28 mouse cellular contexts compared by ENCODE assay signal in genomic region chr7:19695881-19696280, GRCm38 (mm10). TPM values are rescaled to one million over a fixed set of nuclear protein-coding genes. Genes with fewer than 3 reads are reported as not detected.
DNase-seq lines count a peak whose midpoint lies in the region; ATAC-seq and TF ChIP-seq lines count a peak whose summit lies in the region.
"Had no signal": no experiment of that assay in that cellular context is flagged by ENCODE, and none has a peak within 500 bp of the region (broad histone marks: within the 10 kb centered on the region; RNA-seq: fewer than 3 reads in every experiment).

No protein-coding gene starts in this region.

- H3K4me3 ChIP-seq in heart, embryonic 10.5 days, result no peak overlapping the region
- H3K4me3 ChIP-seq in heart, adult 2 months, result no peak overlapping the region
- H3K4me3 ChIP-seq in left cerebral cortex, adult 2 months, result peak overlapping the region; percentile 21; the same call in 1 of the 2 replicates
- H3K4me3 ChIP-seq in liver, embryonic 12.5 days, result no peak overlapping the region
- no peak overlapping the region for H3K4me3 ChIP-seq in midbrain, embryonic 15.5 days
- H3K4me3 ChIP-seq: embryonic facial prominence, embryonic 10.5 days; gastrocnemius, adult 2 months; kidney, embryonic 15.5 days; midbrain, embryonic 13.5 days; myocyte; neural tube, embryonic 15.5 days had no signal

- 0 out of 2 replicates have a peak overlapping the region, but pooled peaks have one; percentile 84 for H3K27ac ChIP-seq in heart, embryonic 10.5 days
- no peak overlapping the region for H3K27ac ChIP-seq in heart, adult 2 months
- H3K27ac ChIP-seq in left cerebral cortex, adult 2 months, result no peak overlapping the region
- H3K27ac ChIP-seq in liver, embryonic 12.5 days, result peak overlapping the region; percentile 89; the same call in 1 of the 2 replicates
- no peak overlapping the region for H3K27ac ChIP-seq in midbrain, embryonic 15.5 days
- H3K27ac ChIP-seq: embryonic facial prominence, embryonic 10.5 days; midbrain, embryonic 13.5 days; neural tube, embryonic 15.5 days had no signal

- 64% methylated on average over 6 of the region's 6 CpGs for WGBS in heart, embryonic 10.5 days
- WGBS in heart, adult 2 months, result 82% methylated on average over 6 of the region's 6 CpGs
- 44% methylated on average over 6 of the region's 6 CpGs for WGBS in liver, embryonic 12.5 days (ENCODE audit: insufficient replicate concordance)
- 88% methylated on average over 6 of the region's 6 CpGs for WGBS in midbrain, embryonic 15.5 days

- no peak for DNase-seq in heart, embryonic 10.5 days (ENCODE audit: low spot score)
- DNase-seq in heart, adult 2 months, result no peak
- no peak for DNase-seq in left cerebral cortex, adult 2 months (ENCODE audit: extremely low spot score in 1 of 2, low spot score in 2 of 2)
- DNase-seq in left cerebral cortex, adult 9 months (ENCODE audit: low spot score in 2 of 2), result no peak
- DNase-seq in yolk sac, embryonic 10.5 days (ENCODE audit: low spot score), result peak; percentile 59
- DNase-seq in adrenal gland, postnatal 4 days (ENCODE audit: low spot score in 2 of 2), result no peak
- DNase-seq: adrenal gland, adult 2 months; cerebellum, adult 18-20 months; gastrocnemius, adult 2 months; lung, postnatal 10 days had no signal

- ATAC-seq in liver, embryonic 12.5 days, result no peak
- no peak for ATAC-seq in midbrain, embryonic 15.5 days (replicated peaks)
- ATAC-seq: hindbrain, embryonic 16.5 days; intestine, postnatal 0 days; midbrain, embryonic 13.5 days had no signal

- H3K79me2 ChIP-seq in heart, adult 2 months (replicated peaks; ENCODE audit: control insufficient read depth, insufficient read depth, low read length), result no peaks in the 10 kb centered on the region

- H3K9me3 ChIP-seq in heart, embryonic 10.5 days, result no peaks in the 10 kb centered on the region
- H3K9me3 ChIP-seq in liver, embryonic 12.5 days (replicated peaks), result no peaks in the 10 kb centered on the region
- no peaks in the 10 kb centered on the region for H3K9me3 ChIP-seq in midbrain, embryonic 15.5 days
- H3K9me3 ChIP-seq: kidney, embryonic 15.5 days; midbrain, embryonic 13.5 days; neural tube, embryonic 15.5 days had no signal

- H3K36me3 ChIP-seq in heart, embryonic 10.5 days, result peaks cover 18% of the 10 kb centered on the region
- no peaks in the 10 kb centered on the region for H3K36me3 ChIP-seq in heart, adult 2 months (ENCODE audit: control insufficient read depth, insufficient read depth, low read length)
- H3K36me3 ChIP-seq in liver, embryonic 12.5 days, result peaks cover 25% of the 10 kb centered on the region
- H3K36me3 ChIP-seq in midbrain, embryonic 15.5 days (replicated peaks), result no peaks in the 10 kb centered on the region

- no peaks in the 10 kb centered on the region for H3K27me3 ChIP-seq in heart, embryonic 10.5 days (ENCODE audit: insufficient read depth, poor library complexity, severe bottlenecking)
- no peaks in the 10 kb centered on the region for H3K27me3 ChIP-seq in heart, adult 2 months (ENCODE audit: control insufficient read depth, insufficient read depth, low read length)
- peaks cover 11% of the 10 kb centered on the region; the same call in 1 of the 2 replicates for H3K27me3 ChIP-seq in liver, embryonic 12.5 days (replicated peaks)
- no peaks in the 10 kb centered on the region for H3K27me3 ChIP-seq in midbrain, embryonic 15.5 days (replicated peaks)
- H3K27me3 ChIP-seq: kidney, embryonic 15.5 days; midbrain, embryonic 13.5 days; neural tube, embryonic 15.5 days had no signal

- TF ChIP-seq CTCF in heart, adult 2 months (IDR thresholded peaks at IDR 0.05), result no peak
- TF ChIP-seq CTCF in left cerebral cortex, adult 2 months (IDR thresholded peaks at IDR 0.05), result no peak

- intact Hi-C loops in heart, adult 2 months (cut with DNase I), result no loop called here
- intact Hi-C loops in left cerebral cortex, adult 2 months (cut with DNase I), result no loop called here

- H3K4me1 ChIP-seq in heart, embryonic 10.5 days, result peaks cover 70% of the 10 kb centered on the region
- peaks cover 15% of the 10 kb centered on the region for H3K4me1 ChIP-seq in heart, adult 2 months (ENCODE audit: control insufficient read depth, insufficient read depth, low read length)
- H3K4me1 ChIP-seq in liver, embryonic 12.5 days, result peaks cover 99% of the 10 kb centered on the region
- peaks cover 18% of the 10 kb centered on the region for H3K4me1 ChIP-seq in midbrain, embryonic 15.5 days

- H3K9ac ChIP-seq in heart, adult 2 months (ENCODE audit: low read depth, low read length), result no peak overlapping the region
- no peak overlapping the region for H3K9ac ChIP-seq in liver, embryonic 12.5 days
- no peak overlapping the region for H3K9ac ChIP-seq in midbrain, embryonic 15.5 days
- H3K9ac ChIP-seq: kidney, embryonic 15.5 days; midbrain, embryonic 13.5 days; neural tube, embryonic 15.5 days had no signal

- no peak for TF ChIP-seq POLR2A in heart, adult 2 months (IDR thresholded peaks at IDR 0.05; ENCODE audit: insufficient read depth, low read depth, low read length)

- H3K4me2 ChIP-seq in liver, embryonic 12.5 days, result peak overlapping the region; percentile 66
- no peak overlapping the region for H3K4me2 ChIP-seq in midbrain, embryonic 15.5 days
- H3K4me2 ChIP-seq: kidney, embryonic 15.5 days; midbrain, embryonic 13.5 days had no signal

- no peak for TF ChIP-seq EP300 in heart, adult 2 months (IDR thresholded peaks at IDR 0.05; ENCODE audit: insufficient read depth, low read depth, low read length)

RNA-seq across cellular contexts. Expression of gene Apoe, which starts 3.1 kb away (rescaled TPM):
- polyA plus RNA-seq in heart, embryonic 10.5 days (2016; fragmentation: Nextera tagmentation; extraction: Ambion mirVana), result 326 and 523 TPM in 2 replicates
- 100 to 1,000 TPM; 278 to 293 TPM for total RNA-seq in heart, adult 2 months (2021)
- polyA plus RNA-seq in heart, adult 2 months (2012; rRNA removed), result 456 and 519 TPM in 2 replicates
- total RNA-seq in left cerebral cortex, adult 2 months (2021), result 1,000 to 10,000 TPM; 1,824 to 1,912 TPM
- 1,254 and 1,289 TPM in 2 replicates for polyA plus RNA-seq in liver, embryonic 12.5 days (2016; fragmentation: Nextera tagmentation; extraction: Ambion mirVana)
- polyA plus RNA-seq in midbrain, embryonic 15.5 days (2015; fragmentation: Nextera tagmentation; extraction: Ambion mirVana), result 385 and 514 TPM in 2 replicates
- 1,000 to 10,000 TPM in 1 of 2 experiments, 100 to 1,000 TPM in 1; 636 to 2,003 TPM for total RNA-seq in adrenal gland, postnatal 4 days (2021)

RNA-seq across cellular contexts. Expression of gene Apoc1, which starts 3.4 kb away (rescaled TPM):
- 5.4 and 19.9 TPM in 2 replicates for polyA plus RNA-seq in heart, embryonic 10.5 days (2016; fragmentation: Nextera tagmentation; extraction: Ambion mirVana)
- 1 to 10 TPM; 2.7 to 4.2 TPM for total RNA-seq in heart, adult 2 months (2021)
- polyA plus RNA-seq in heart, adult 2 months (2012; rRNA removed), result 3.1 and 7.2 TPM in 2 replicates
- total RNA-seq in left cerebral cortex, adult 2 months (2021), result 1 to 10 TPM; 3.5 to 3.7 TPM
- polyA plus RNA-seq in liver, embryonic 12.5 days (2016; fragmentation: Nextera tagmentation; extraction: Ambion mirVana), result 190 and 197 TPM in 2 replicates
- 1.5 and 1.6 TPM in 2 replicates for polyA plus RNA-seq in midbrain, embryonic 15.5 days (2015; fragmentation: Nextera tagmentation; extraction: Ambion mirVana)
- 100 to 1,000 TPM; 390 to 714 TPM for total RNA-seq in adrenal gland, postnatal 4 days (2021)
- total RNA-seq: hematopoietic stem cell, adult 5-6 weeks had no signal
- polyA plus RNA-seq: myocyte had no signal

RNA-seq across cellular contexts. Expression of gene Apoc4, which starts 14.6 kb away (rescaled TPM):
- polyA plus RNA-seq in heart, embryonic 10.5 days (2016; fragmentation: Nextera tagmentation; extraction: Ambion mirVana), result 0.65 TPM in 1 of 2 replicates, not detected in the other
- not detected for total RNA-seq in heart, adult 2 months (2021)
- polyA plus RNA-seq in heart, adult 2 months (2012; rRNA removed), result 0.82 TPM in 1 of 2 replicates, not detected in the other
- total RNA-seq in left cerebral cortex, adult 2 months (2021), result not detected
- 15.4 and 18.1 TPM in 2 replicates for polyA plus RNA-seq in liver, embryonic 12.5 days (2016; fragmentation: Nextera tagmentation; extraction: Ambion mirVana)
- polyA plus RNA-seq in midbrain, embryonic 15.5 days (2015; fragmentation: Nextera tagmentation; extraction: Ambion mirVana), result not detected in 2 replicates
- total RNA-seq in adrenal gland, postnatal 4 days (2021), result 100 to 1,000 TPM in 1 of 2 experiments, 10 to 100 TPM in 1; 82.0 to 218 TPM
- total RNA-seq: gastrocnemius, adult 2 months; granulocyte monocyte progenitor cell, adult 5-6 weeks; hematopoietic stem cell, adult 5-6 weeks; layer of hippocampus, postnatal 25 days; left cerebral cortex, postnatal 25 days had no signal
- polyA plus RNA-seq: brain, embryonic 14.5 days; embryonic facial prominence, embryonic 10.5 days; forebrain, embryonic 11.5 days; hindbrain, embryonic 16.5 days; midbrain, embryonic 13.5 days; myocyte; testis, adult 2 months had no signal

RNA-seq across cellular contexts. Expression of gene Gm44805, which starts 14.7 kb away (rescaled TPM):
- polyA plus RNA-seq in heart, embryonic 10.5 days (2016; fragmentation: Nextera tagmentation; extraction: Ambion mirVana), result 0.46 TPM in 1 of 2 replicates, not detected in the other
- total RNA-seq in heart, adult 2 months (2021), result not detected
- polyA plus RNA-seq in heart, adult 2 months (2012; rRNA removed), result not detected in 2 replicates
- total RNA-seq in left cerebral cortex, adult 2 months (2021), result not detected
- 2.7 and 4.9 TPM in 2 replicates for polyA plus RNA-seq in liver, embryonic 12.5 days (2016; fragmentation: Nextera tagmentation; extraction: Ambion mirVana)
- polyA plus RNA-seq in midbrain, embryonic 15.5 days (2015; fragmentation: Nextera tagmentation; extraction: Ambion mirVana), result not detected in 2 replicates
- total RNA-seq in adrenal gland, postnatal 4 days (2021), result 1 to 10 TPM; 3.2 to 9.1 TPM
- total RNA-seq: gastrocnemius, adult 2 months; granulocyte monocyte progenitor cell, adult 5-6 weeks; hematopoietic stem cell, adult 5-6 weeks; layer of hippocampus, postnatal 25 days; left cerebral cortex, postnatal 25 days; megakaryocyte, adult 5-6 weeks had no signal
- polyA plus RNA-seq: brain, embryonic 14.5 days; embryonic facial prominence, embryonic 10.5 days; forebrain, embryonic 11.5 days; hindbrain, embryonic 16.5 days; limb, embryonic 14.5 days; midbrain, embryonic 13.5 days; myocyte; neural tube, embryonic 15.5 days; testis, adult 2 months had no signal

RNA-seq across cellular contexts. Expression of gene Apoc2, which starts 18.1 kb away (rescaled TPM):
- 10.8 TPM in 1 of 2 replicates, not detected in the other for polyA plus RNA-seq in heart, embryonic 10.5 days (2016; fragmentation: Nextera tagmentation; extraction: Ambion mirVana)
- total RNA-seq in heart, adult 2 months (2021), result under 1 TPM in 1 of 2 experiments, not detected in 1; 0.47 TPM
- not detected in 2 replicates for polyA plus RNA-seq in heart, adult 2 months (2012; rRNA removed)
- not detected for total RNA-seq in left cerebral cortex, adult 2 months (2021)
- polyA plus RNA-seq in liver, embryonic 12.5 days (2016; fragmentation: Nextera tagmentation; extraction: Ambion mirVana), result 389 and 406 TPM in 2 replicates
- polyA plus RNA-seq in midbrain, embryonic 15.5 days (2015; fragmentation: Nextera tagmentation; extraction: Ambion mirVana), result 1.2 TPM in 1 of 2 replicates, not detected in the other
- total RNA-seq in adrenal gland, postnatal 4 days (2021), result 10 to 100 TPM in 1 of 2 experiments, 1 to 10 TPM in 1; 3.0 to 81.8 TPM
- total RNA-seq: gastrocnemius, adult 2 months; hematopoietic stem cell, adult 5-6 weeks; layer of hippocampus, postnatal 25 days; left cerebral cortex, postnatal 25 days had no signal
- polyA plus RNA-seq: forebrain, embryonic 11.5 days; hindbrain, embryonic 16.5 days; myocyte had no signal

Comparison
In these comparisons a context has a peak if more than half of its experiments do, and no peak if none do; other contexts are left out.
1. H3K27ac ChIP-seq: peak in heart, embryonic 10.5 days (single experiment) and liver, embryonic 12.5 days (single experiment); none in heart, adult 2 months (single experiment), left cerebral cortex, adult 2 months (single experiment) and midbrain, embryonic 15.5 days (single experiment).